Mouse (Mus musculus): ENCODE data around the gene Col19a1.

Gene Col19a1

DNA sequence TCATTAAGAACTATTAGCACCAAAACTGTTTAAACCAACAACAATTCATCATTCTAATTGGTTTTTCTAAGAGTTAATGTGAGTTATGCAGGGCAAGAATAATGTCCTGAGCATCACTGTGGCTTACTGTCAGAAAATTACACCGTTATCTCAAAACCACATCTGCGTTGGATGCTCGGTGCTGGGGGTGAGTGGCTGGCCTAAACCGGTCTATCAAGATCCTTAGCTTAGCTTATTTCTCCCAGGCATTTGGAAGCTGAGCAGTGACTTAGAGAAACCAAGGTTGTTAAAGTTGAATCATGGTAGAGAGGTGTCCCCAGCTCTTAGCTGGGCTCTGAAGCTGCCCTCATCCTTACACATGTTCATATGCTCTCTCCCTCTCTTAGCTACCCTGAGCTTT lies 276.4 kb downstream of the Col19a1 start:
- no peak for DNase-seq (ENCODE audit: low spot score in 2 of 2)

- DNase-seq (ENCODE audit: low spot score in 2 of 2), result no peak
These were observed 277.1 kb downstream of the Col19a1 start for GRCm38 (mm10) chr1:24310193-24310592.

GRCm38 (mm10) chr1:24303077-24303476 lies 284.2 kb downstream of the Col19a1 start:
- no peak for DNase-seq (ENCODE audit: low spot score in 2 of 2)

DNA sequence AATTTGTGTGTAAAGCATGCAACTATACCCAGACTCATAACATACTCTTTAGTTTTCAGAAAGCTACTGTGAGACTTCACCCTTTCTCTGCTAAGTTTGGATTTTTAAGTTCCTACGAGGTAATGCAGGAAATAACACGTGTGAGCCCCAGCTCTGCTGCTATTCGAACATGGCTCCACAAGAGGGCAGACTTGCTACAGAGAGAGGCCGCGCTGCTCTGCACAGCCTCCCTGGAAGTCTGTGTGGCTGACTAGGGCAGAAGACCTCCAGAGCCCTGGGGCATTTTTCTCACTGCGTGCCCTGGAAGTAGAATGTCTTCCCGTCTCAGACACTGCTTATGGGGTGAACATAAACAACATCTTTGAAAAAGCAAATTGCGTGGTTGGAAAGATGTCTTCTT lies 284.6 kb downstream of the Col19a1 start:
- no peak for DNase-seq (ENCODE audit: low spot score in 2 of 2)

DNA sequence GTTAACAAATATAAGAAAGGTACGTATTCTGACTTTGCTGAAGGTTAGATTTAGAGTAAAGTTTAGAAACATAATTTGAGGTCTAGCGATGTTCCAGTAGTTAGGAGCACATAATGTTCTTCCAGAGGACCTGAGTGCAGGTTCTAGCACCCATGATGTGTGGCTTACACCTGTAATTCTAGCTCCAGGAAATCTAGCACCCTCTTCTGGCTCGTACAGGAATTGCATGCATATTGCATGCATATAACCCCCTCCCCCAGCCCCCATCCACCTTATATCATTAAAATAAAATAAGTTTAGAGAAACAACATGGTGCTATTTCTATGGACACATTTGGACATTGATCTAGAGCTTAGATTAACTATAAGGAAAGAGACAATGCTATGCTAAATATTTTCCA lies 286.6 kb downstream of the Col19a1 start:
- DNase-seq (ENCODE audit: low spot score in 2 of 2), result no peak

GRCm38 (mm10) chr1:24294979-24295942 lies 292.0 kb downstream of the Col19a1 start:
- no peak for DNase-seq (ENCODE audit: low spot score in 2 of 2)

- no peak for DNase-seq (ENCODE audit: low spot score in 2 of 2)
These were observed 294.8 kb downstream of the Col19a1 start for GRCm38 (mm10) chr1:24292515-24292914.

GRCm38 (mm10) chr1:24286360-24286759 lies 300.9 kb downstream of the Col19a1 start:
- DNase-seq (ENCODE audit: low spot score in 2 of 2), result no peak

DNA sequence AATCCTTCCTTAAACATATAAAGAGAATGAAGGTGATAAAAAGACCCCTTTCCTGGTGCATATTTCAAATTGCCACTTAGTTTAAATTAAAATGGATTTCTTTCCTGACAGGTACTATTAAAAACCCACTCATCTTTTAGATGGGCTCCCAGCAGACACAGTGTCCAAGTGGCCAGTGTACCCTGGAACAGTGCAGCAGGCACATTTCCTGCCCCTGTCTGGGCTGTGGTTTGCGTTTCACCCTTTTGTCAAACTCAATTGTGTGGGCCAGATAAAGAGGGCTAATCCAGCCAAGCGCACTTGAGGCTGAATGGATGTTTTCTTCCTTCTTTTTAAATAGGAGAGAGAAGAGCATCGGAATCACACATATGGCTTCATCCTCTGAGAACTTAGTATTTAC lies 320.2 kb downstream of the Col19a1 start:
- DNase-seq (ENCODE audit: low spot score in 2 of 2), result no peak

- no peak for DNase-seq (ENCODE audit: low spot score in 2 of 2)
These were observed 326.1 kb downstream of the Col19a1 start for GRCm38 (mm10) chr1:24261181-24261580.

GRCm38 (mm10) chr1:24259419-24259818 lies 327.9 kb downstream of the Col19a1 start:
- DNase-seq (ENCODE audit: low spot score in 2 of 2), result no peak

DNA sequence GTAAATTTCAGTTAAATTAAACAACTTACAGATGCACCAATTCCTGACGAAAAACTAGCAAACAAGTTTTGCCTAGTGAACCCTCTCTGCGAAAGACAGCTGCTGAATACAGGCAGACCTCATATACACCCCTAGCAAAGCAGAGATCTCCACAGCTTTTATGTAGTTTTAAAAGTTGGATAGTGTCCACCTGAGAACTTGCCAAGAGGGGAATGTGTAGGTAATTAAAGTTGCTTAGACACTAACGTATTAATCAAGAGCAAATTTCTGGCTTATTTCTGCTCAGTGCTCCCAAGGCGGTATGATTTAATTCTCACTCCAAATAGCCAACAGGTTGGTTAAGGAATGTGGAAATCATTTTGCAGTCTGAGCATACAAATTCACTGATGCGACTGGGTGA lies 329.3 kb downstream of the Col19a1 start:
- no peak for DNase-seq (ENCODE audit: low spot score in 2 of 2)

DNA sequence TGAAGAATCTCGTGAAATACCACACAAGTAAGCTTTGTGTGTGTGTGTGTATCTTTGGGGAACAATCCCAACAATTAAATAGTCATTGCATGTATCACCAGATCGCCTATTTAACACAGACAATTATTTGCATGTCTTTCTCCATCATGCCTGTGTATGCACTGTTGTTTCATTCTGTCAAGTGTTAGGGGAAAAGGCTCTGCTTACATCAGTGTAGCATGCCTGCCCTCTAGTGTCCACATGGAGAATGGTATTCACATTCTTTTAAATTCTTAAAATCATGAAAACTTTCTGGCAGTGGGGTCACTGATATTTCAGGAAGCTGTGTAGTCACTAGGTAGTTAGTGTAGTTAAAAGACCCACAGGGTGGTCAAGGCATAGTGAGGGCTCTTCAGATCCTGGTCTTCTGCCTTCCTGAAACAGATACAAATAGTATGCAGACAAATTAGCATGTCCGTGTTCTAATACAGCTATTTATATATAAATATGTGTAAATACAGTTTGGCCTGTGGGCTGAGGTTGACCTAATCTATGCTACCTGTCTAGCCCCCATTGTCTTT lies 338.1 kb downstream of the Col19a1 start:
- DNase-seq (ENCODE audit: low spot score in 2 of 2), result no peak

GRCm38 (mm10) chr1:24248294-24249104 lies 338.8 kb downstream of the Col19a1 start:
- no peak for DNase-seq (ENCODE audit: low spot score in 2 of 2)

- no peak for DNase-seq (ENCODE audit: low spot score in 2 of 2)
These were observed 341.4 kb downstream of the Col19a1 start for GRCm38 (mm10) chr1:24245700-24246375.

GRCm38 (mm10) chr1:24244931-24245330 lies 342.3 kb downstream of the Col19a1 start:
- DNase-seq (ENCODE audit: low spot score in 2 of 2), result no peak

DNA sequence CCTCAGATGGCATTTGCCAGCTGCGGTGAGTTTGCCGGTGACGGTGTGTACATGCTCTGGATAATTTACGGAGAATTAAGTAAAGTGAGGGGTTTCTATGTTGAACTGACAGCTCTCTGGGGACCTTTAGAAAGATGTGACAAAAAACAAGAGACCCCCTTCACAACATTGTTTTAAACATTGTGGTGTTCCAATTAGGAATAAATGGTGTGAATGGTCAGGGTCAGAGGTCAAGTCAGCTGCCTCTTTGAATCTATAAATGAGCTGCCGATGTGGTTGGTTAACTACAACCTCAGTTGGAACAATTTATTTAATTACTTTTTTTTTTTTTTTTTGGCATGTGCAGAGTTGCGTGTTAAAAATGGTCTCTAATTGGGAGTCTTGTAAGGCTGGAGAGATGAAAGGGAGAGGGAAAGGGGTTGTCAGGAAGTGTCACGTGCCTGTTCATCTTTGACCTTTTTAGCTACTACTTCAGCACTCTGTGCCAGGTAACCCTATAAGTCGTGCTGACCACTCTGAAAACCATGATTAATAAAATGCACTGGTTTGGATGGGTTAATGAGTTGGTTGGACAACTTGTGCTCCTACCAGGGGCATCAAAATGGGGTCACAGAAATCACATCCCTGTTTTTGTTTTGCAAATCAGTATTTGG lies 347.1 kb downstream of the Col19a1 start:
- no peak for DNase-seq (ENCODE audit: low spot score in 2 of 2)

DNA sequence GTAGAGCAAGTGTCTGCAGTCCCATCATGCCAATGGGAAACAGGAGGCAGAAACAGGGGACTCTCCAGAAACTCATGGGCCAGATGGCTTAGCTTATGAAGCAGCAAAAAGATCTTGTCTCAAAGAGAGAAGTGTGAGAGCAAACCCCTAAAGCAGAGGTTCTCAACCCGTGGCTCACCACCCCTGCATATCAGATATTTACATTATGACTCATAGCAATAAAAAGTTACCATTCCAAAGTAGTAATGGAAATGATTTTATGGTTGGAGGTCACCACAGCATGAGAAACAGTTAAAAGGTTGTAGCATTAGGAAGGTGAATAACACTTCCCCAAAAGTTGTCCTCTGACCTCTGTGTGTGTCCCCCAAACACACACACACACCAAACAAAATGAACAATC lies 350.9 kb downstream of the Col19a1 start:
- DNase-seq (ENCODE audit: low spot score in 2 of 2), result no peak

DNA sequence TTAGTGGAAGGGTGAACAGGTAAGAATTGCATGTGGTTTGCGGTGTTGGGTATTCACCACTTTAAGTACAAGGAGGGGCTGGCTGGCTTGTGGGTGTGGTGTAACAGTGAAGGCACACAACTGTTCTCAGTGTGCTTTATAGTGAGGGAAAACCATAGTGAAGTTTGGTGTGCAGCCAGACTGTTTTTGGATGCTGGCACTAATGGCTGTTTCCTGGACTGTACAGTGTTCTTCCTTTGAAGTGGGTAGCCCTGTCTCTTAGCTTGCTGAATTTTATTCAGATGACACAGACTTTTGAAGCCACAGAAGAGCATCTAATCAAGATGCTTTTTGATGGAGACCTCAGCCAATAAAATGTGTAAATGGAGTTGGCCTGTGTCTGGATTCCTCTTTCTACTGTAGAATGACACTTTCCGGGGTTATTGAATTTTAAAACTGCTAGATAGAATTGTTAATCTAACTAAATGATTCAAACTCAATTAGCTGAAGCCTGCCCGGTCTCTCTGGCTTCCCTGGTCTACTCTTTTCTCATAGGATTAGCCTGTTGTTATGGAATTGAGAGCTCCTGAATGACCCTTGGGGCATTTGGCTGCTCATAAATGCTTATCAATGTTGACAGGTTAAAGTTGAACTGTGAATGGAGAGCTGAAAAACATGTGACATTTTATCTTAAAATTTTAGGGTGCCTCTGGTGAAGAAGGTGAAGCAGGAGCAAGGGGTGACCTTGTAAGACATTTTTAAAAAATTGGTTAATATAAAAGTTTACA lies 355.6 kb downstream of the Col19a1 start:
- no peak for DNase-seq (ENCODE audit: low spot score in 2 of 2)

GRCm38 (mm10) chr1:24230428-24230827 lies 356.8 kb downstream of the Col19a1 start:
- no peak for DNase-seq (ENCODE audit: low spot score in 2 of 2)

DNA sequence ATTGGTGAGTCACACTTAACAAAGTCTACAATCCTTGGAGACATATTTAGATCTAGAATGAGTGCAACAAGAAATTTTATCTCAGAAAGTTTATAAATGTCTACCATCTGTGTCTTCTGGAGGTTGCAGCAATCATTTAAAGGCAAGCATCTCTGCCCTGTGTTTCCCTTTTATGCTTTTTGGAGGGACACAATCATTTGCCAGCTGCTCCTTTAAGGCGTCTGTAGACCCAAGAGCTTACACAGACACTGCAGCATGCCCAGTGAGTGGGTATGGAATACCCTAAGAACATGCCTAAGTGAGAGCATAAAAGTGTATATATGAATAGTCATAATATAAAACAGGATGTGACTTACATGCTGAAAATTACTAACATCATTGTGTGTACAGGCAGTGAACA lies 357.7 kb downstream of the Col19a1 start:
- DNase-seq (ENCODE audit: low spot score in 2 of 2), result no peak

Measured in urinary bladder, postnatal 4 days (tissue).